Mouse (Mus musculus): Measurements from ENCODE around the gene Atp5g1. TPM values are rescaled to one million over a fixed set of nuclear protein-coding genes. Genes with fewer than 3 reads are reported as not detected.

Gene Atp5g1
- polyA plus RNA-seq, 1 experiment from 2014 or later, result 546 TPM

DNA sequence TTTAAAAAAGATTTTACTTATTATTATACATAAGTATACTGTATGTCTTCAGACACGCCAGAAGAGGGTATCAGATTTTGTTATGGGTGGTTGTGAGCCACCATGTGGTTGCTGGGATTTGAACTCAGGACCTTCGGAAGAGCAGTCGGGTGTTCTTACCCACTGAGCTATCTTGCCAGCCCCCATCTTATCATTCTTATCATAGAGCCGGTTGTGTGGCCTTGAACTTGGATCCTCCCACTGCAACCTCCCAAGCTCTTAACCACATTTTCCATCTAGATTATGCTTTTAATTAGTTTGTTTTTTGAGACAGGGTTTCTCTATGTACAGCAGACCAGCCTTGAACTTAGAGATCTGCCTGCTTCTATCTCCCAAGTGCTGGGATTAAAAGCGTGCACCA, 38.0 kb downstream of the Atp5g1 start:
- ATAC-seq (replicated peaks), result no peak
- Histone ChIP-seq H3K27ac (no peak overlapping the region), H3K9me3 (no peaks in the 10 kb centered on the region), H3K4me2 (no peak overlapping the region), H3K4me3 (no peak overlapping the region), H3K36me3 (replicated peaks) (peaks cover 15% of the 10 kb centered on the region), H3K27me3 (replicated peaks) (no peaks in the 10 kb centered on the region), H3K9ac (no peak overlapping the region), H3K4me1 (peaks cover 28% of the 10 kb centered on the region)
- 95% methylated on average over 5 of the region's 5 CpGs for WGBS

DNA sequence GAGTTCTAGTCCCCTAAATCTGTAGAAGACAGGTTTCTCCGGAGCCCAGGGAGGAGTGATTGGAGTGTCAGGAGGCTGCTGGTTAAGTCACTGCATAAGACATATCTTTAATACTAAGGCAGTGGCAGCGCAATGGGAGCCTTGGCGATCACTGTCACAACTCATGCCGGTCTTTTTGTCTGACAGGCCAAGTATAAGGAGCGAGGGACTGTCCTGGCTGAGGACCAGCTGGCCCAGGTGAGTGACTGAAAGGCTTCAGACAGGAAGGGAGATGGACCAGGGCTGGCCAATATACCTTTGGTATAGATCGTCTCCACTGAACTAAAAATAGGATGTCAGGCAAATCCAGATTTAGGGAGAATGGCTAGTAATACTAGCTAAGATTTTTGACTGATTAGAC, 40.3 kb downstream of the Atp5g1 start:
- Histone ChIP-seq H3K4me1 (peaks cover 28% of the 10 kb centered on the region), H3K9ac (peak overlapping the region; percentile 66), H3K4me2 (peak overlapping the region; percentile 85), H3K27me3 (replicated peaks) (no peaks in the 10 kb centered on the region), H3K27ac (peak overlapping the region; percentile 71), H3K4me3 (peak overlapping the region; percentile 65), H3K9me3 (no peaks in the 10 kb centered on the region), H3K36me3 (replicated peaks) (peaks cover 15% of the 10 kb centered on the region)
- peak; percentile 37 for ATAC-seq (replicated peaks)
- WGBS, result 9% methylated on average over 6 of the region's 6 CpGs

DNA sequence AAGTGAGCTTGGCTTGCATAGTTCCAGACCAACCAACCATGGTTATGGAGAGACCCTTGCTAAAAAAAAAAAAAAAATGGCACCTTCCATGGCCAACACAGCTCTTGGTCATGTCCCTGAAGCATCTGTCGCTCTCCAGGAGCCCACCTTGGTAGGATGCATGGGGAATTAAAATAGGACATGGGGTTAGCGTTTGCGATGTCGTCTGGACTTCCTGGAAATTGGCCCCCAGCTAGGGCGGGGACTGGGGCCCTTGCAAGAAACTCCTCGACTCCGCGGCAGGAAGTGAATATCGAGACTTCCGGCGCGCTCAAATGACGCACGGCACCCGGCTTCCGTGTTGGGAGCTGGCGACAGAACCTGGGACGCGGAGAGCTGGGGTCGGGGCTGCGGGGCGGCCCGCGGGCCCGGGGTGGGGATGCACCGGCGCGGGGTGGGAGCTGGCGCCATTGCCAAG, 40.8 kb downstream of the Atp5g1 start, which contains the start of gene Snf8:
Snf8 (plus strand) TSS at position 290 of the 457 bp plus-strand sequence.
- peak within 1 kb of the TSS; percentile 66 for H3K9ac ChIP-seq
- peak within 1 kb of the TSS; percentile 71 for H3K27ac ChIP-seq
- peaks cover 2% of the 10 kb centered on the region; the same call in 1 of the 2 replicates for H3K27me3 ChIP-seq (replicated peaks)
- peak within 1 kb of the TSS; percentile 65 for H3K4me3 ChIP-seq
- peak within 1 kb of the TSS; percentile 85 for H3K4me2 ChIP-seq
- peaks cover 15% of the 10 kb centered on the region for H3K36me3 ChIP-seq (replicated peaks)
- 0% methylated on average over 29 of the region's 29 CpGs for WGBS
- no peaks in the 10 kb centered on the region for H3K9me3 ChIP-seq
- peak; percentile 71 for ATAC-seq (replicated peaks)
- peaks cover 28% of the 10 kb centered on the region for H3K4me1 ChIP-seq

DNA sequence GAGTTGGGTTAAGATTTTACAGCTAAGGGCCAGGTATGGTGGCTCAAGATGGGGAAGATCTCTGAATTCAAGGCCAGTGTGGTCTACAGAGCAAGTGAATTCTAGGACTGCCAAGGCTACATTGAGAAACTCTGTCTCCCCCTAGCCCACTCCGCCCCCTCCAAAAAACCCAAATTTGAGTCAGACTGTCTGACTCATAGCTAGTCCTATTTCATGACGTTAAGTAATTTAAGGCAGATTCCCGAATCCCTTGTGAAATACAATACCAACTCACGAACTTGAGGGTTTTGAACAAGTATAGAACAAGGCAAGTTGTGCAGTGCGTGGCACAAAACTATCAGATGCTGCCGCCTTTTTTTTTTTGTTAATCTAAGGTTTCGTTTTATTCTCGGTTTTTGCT, 41.4 kb downstream of the Atp5g1 start:
- Histone ChIP-seq H3K9ac (peak overlapping the region; percentile 66), H3K4me1 (peaks cover 28% of the 10 kb centered on the region), H3K27me3 (replicated peaks) (peaks cover 6% of the 10 kb centered on the region; the same call in 1 of the 2 replicates), H3K27ac (peak overlapping the region; percentile 71; the same call in 1 of the 2 replicates), H3K4me3 (peak overlapping the region; percentile 65), H3K4me2 (peak overlapping the region; percentile 85), H3K36me3 (replicated peaks) (peaks cover 11% of the 10 kb centered on the region), H3K9me3 (no peaks in the 10 kb centered on the region)
- 48% methylated on average over 8 of the region's 8 CpGs for WGBS
- no peak for ATAC-seq (replicated peaks)

DNA sequence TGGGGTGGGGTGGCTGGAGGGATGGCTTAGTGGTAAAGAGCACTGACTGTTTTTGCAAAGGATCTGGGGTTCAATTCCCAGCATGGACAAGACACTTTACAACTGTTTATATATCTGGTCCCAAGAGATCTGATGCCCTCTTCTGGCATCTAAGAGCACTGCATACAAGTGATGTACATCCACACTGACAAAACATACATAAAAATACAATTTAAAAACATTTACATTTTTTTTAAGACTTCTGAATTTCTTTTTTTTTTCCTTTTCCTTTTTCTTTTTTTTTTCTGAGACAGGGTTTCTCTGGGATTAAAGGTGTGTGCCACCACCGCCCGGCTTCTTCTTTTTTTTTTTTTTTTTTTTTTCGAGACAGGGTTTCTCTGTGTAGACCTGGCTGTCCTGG, 42.2 kb downstream of the Atp5g1 start:
- no peaks in the 10 kb centered on the region for H3K9me3 ChIP-seq
- peaks cover 28% of the 10 kb centered on the region for H3K4me1 ChIP-seq
- H3K4me2 ChIP-seq, result no peak overlapping the region
- 95% methylated on average over 2 of the region's 3 CpGs for WGBS
- H3K9ac ChIP-seq, result no peak overlapping the region
- no peak for ATAC-seq (replicated peaks)
- no peak overlapping the region for H3K27ac ChIP-seq
- H3K36me3 ChIP-seq (replicated peaks), result peaks cover 5% of the 10 kb centered on the region; the same call in 1 of the 2 replicates
- no peak overlapping the region for H3K4me3 ChIP-seq
- H3K27me3 ChIP-seq (replicated peaks), result peaks cover 6% of the 10 kb centered on the region; the same call in 1 of the 2 replicates

DNA sequence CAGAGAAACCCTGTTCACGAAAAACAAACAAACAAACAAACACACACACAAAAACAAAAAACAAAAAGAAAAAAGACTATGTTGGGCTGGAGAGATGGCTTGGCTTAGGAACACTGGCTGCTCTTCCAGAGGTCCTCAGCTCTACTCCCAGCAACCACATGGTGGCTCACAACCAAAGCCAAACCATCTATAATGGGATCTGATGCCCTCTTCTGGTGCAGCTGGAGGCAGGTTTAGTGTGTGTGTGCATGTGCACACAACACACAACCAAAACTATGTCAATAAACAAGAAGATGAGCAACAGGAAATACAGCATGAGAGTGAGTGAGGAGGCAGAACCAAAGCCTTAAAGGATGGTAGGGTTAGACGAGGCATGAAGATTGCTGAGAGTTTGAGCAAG, 43.8 kb downstream of the Atp5g1 start:
- peaks cover 23% of the 10 kb centered on the region for H3K4me1 ChIP-seq
- H3K9me3 ChIP-seq, result no peaks in the 10 kb centered on the region
- no peak overlapping the region for H3K4me3 ChIP-seq
- H3K27me3 ChIP-seq (replicated peaks), result peaks cover 6% of the 10 kb centered on the region; the same call in 1 of the 2 replicates
- H3K4me2 ChIP-seq, result no peak overlapping the region
- H3K36me3 ChIP-seq (replicated peaks), result no peaks in the 10 kb centered on the region
- no peak overlapping the region for H3K9ac ChIP-seq
- no peak overlapping the region for H3K27ac ChIP-seq
- WGBS, result 85% methylated on average over 2 of the region's 2 CpGs
- ATAC-seq (replicated peaks), result no peak

DNA sequence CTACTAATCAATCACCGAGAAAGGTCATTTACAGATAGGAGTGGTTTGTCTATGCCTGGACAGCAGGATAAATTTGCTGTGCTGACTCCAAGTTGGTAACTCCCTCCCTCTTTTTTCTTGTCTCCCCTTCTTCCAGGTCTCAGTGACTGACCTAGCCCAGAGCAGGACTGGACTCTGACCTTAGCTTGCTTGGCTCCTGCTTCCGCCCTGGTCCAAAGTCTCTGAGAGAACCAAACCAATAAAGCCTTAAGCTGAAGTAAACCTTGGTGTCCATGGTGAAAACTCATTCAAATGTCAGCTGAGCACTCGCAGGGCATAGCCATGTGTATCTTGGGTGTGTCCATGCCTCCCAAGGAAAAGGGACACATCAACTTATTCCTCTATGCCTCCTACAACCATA, 44.9 kb downstream of the Atp5g1 start:
- no peak overlapping the region for H3K9ac ChIP-seq
- H3K27ac ChIP-seq, result no peak overlapping the region
- H3K9me3 ChIP-seq, result no peaks in the 10 kb centered on the region
- no peak overlapping the region for H3K4me3 ChIP-seq
- peaks cover 11% of the 10 kb centered on the region for H3K4me1 ChIP-seq
- H3K27me3 ChIP-seq (replicated peaks), result peaks cover 6% of the 10 kb centered on the region; the same call in 1 of the 2 replicates
- no peak overlapping the region for H3K4me2 ChIP-seq
- H3K36me3 ChIP-seq (replicated peaks), result no peaks in the 10 kb centered on the region
- no peak for ATAC-seq (replicated peaks)
- 86% methylated on average over 3 of the region's 3 CpGs for WGBS

DNA sequence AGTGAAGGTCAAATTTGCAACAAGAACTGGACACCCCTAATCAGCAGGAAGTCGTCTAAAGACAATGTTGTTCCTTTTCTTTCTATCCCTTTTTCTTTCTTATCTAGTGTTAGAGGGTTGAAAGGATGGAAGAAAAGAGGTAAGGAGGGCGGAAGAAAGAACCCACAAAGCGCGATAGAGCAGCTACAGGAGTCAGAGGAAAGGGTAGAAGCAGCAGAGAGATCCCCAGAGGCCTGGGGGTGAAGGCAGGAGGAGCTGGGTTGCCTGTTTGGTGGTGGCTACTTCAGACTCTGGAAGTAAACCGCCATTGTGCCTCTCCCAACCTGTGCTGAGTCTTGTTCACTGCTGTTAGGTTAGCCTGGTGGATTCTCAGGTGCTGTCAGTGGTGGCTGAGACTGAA, 47.3 kb downstream of the Atp5g1 start:
- H3K4me3 ChIP-seq, result no peak overlapping the region
- no peak for ATAC-seq (replicated peaks)
- H3K4me1 ChIP-seq, result no peaks in the 10 kb centered on the region
- WGBS, result 65% methylated on average over 5 of the region's 5 CpGs
- H3K9me3 ChIP-seq, result no peaks in the 10 kb centered on the region
- H3K4me2 ChIP-seq, result no peak overlapping the region
- no peaks in the 10 kb centered on the region for H3K36me3 ChIP-seq (replicated peaks)
- no peak overlapping the region for H3K27ac ChIP-seq
- no peak overlapping the region for H3K9ac ChIP-seq
- H3K27me3 ChIP-seq (replicated peaks), result peaks cover 6% of the 10 kb centered on the region; the same call in 1 of the 2 replicates

DNA sequence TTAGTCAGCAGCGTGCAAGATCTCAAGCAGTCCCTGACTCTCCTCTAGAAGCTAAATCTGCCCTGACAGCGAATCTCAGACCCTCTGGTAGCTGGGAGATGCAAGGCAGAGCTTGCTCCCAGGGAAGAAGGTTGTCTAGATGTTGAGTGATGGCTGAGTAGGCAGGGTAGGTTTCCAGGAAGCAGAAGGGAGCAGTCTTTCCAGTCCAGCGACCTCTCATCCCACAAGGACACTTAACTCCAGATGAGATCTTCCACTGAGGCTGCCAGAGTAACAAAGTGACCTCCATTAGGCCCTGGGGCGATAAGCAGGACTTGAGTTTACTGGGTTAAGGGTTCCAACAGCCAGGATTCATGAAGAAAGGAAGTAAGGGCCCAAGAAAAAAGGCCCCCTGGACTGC, 54.8 kb downstream of the Atp5g1 start:
- Histone ChIP-seq H3K27ac (no peak overlapping the region), H3K4me2 (no peak overlapping the region), H3K9ac (no peak overlapping the region), H3K36me3 (replicated peaks) (no peaks in the 10 kb centered on the region), H3K4me3 (no peak overlapping the region), H3K9me3 (no peaks in the 10 kb centered on the region), H3K4me1 (no peaks in the 10 kb centered on the region), H3K27me3 (replicated peaks) (no peaks in the 10 kb centered on the region)
- WGBS, result 68% methylated on average over 4 of the region's 4 CpGs
- no peak for ATAC-seq (replicated peaks)

Other genes starting within 250 kb of the Atp5g1 start
- 2.8 and 3.6 TPM in 2 replicates for gene Gngt2, start 238.5 kb downstream of the Atp5g1 start, polyA plus RNA-seq (2015; fragmentation: Nextera tagmentation; extraction: Ambion mirVana)
- 2.0 and 2.9 TPM in 2 replicates for gene Abi3, start 233.2 kb downstream of the Atp5g1 start, polyA plus RNA-seq (2015; fragmentation: Nextera tagmentation; extraction: Ambion mirVana)
- not detected in 2 replicates for gene B4galnt2, start 160.8 kb downstream of the Atp5g1 start, polyA plus RNA-seq (2015; fragmentation: Nextera tagmentation; extraction: Ambion mirVana)
- 14.6 and 15.7 TPM in 2 replicates for gene Igf2bp1, start 69.7 kb downstream of the Atp5g1 start, polyA plus RNA-seq (2015; fragmentation: Nextera tagmentation; extraction: Ambion mirVana)
- gene Gip, start 51.1 kb downstream of the Atp5g1 start, polyA plus RNA-seq (2015; fragmentation: Nextera tagmentation; extraction: Ambion mirVana), result not detected in 2 replicates
- 137 TPM in 2 replicates for gene Snf8, start 40.8 kb downstream of the Atp5g1 start, polyA plus RNA-seq (2015; fragmentation: Nextera tagmentation; extraction: Ambion mirVana)
- 41.4 and 44.0 TPM in 2 replicates for gene Ube2z, start 10.3 kb downstream of the Atp5g1 start, polyA plus RNA-seq (2015; fragmentation: Nextera tagmentation; extraction: Ambion mirVana)
- not detected in 2 replicates for gene Calcoco2, start 36.3 kb upstream of the Atp5g1 start, polyA plus RNA-seq (2015; fragmentation: Nextera tagmentation; extraction: Ambion mirVana)
- gene Ttll6, start 58.1 kb upstream of the Atp5g1 start, polyA plus RNA-seq (2015; fragmentation: Nextera tagmentation; extraction: Ambion mirVana), result 0.14 and 0.26 TPM in 2 replicates
- gene Hoxb13, start 118.6 kb upstream of the Atp5g1 start, polyA plus RNA-seq (2015; fragmentation: Nextera tagmentation; extraction: Ambion mirVana), result not detected in 2 replicates
- not detected in 2 replicates for gene Hoxb9, start 195.8 kb upstream of the Atp5g1 start, polyA plus RNA-seq (2015; fragmentation: Nextera tagmentation; extraction: Ambion mirVana)
- gene Hoxb8, start 206.2 kb upstream of the Atp5g1 start, polyA plus RNA-seq (2015; fragmentation: Nextera tagmentation; extraction: Ambion mirVana), result not detected in 2 replicates
- not detected in 2 replicates for gene Hoxb7, start 211.0 kb upstream of the Atp5g1 start, polyA plus RNA-seq (2015; fragmentation: Nextera tagmentation; extraction: Ambion mirVana)
- gene Hoxb6, start 216.8 kb upstream of the Atp5g1 start, polyA plus RNA-seq (2015; fragmentation: Nextera tagmentation; extraction: Ambion mirVana), result 0.13 and 0.34 TPM in 2 replicates
- gene Hoxb5, start 227.7 kb upstream of the Atp5g1 start, polyA plus RNA-seq (2015; fragmentation: Nextera tagmentation; extraction: Ambion mirVana), result 0.09 and 0.70 TPM in 2 replicates
- not detected in 2 replicates for gene Hoxb4, start 242.6 kb upstream of the Atp5g1 start, polyA plus RNA-seq (2015; fragmentation: Nextera tagmentation; extraction: Ambion mirVana)
- 0.15 TPM in 1 of 2 replicates, not detected in the other for gene Hoxb3, start 247.7 kb upstream of the Atp5g1 start, polyA plus RNA-seq (2015; fragmentation: Nextera tagmentation; extraction: Ambion mirVana)